Mouse (Mus musculus) right cerebral cortex, adult 18-20 months (tissue): ENCODE measurements around the gene Plin4.
A peak's percentile ranks its signal among the peaks of the same experiment; 100 is the strongest.
"Not testable (repeated sequence)": the region's sequence is repeated elsewhere in the genome, so short reads cannot be mapped to it uniquely, and the experiment has no call there.

ENCODE experiments used
- DNase-seq: peaks from one replicate; pipeline ENCODE4 v3.0.0; 2022; ENCODE audit warnings: mixed read lengths

Gene Plin4

GRCm38 (mm10) chr17:56125276-56125630 is 15.7 kb upstream of the Plin4 start:
- no peak for DNase-seq

GRCm38 (mm10) chr17:56124377-56125275 is 15.0 kb upstream of the Plin4 start:
- DNase-seq = peak; percentile 53

GRCm38 (mm10) chr17:56123681-56124340 is 14.2 kb upstream of the Plin4 start:
- no peak for DNase-seq

- DNase-seq = no peak
These were observed 13.6 kb upstream of the Plin4 start for GRCm38 (mm10) chr17:56123161-56123560.

- DNase-seq = no peak
These were observed 12.2 kb upstream of the Plin4 start, which contains the start of gene Lrg1 for GRCm38 (mm10) chr17:56121826-56122225. Gene Lrg1, minus strand, starts transcription at chr17:56122001.

GRCm38 (mm10) chr17:56119981-56120880 is 10.6 kb upstream of the Plin4 start:
- DNase-seq = no peak

- DNase-seq = no peak
These were observed 9.8 kb upstream of the Plin4 start for GRCm38 (mm10) chr17:56119431-56119830.

- DNase-seq = peak; percentile 61
These were observed 7.7 kb upstream of the Plin4 start, which contains the start of gene Plin5 for GRCm38 (mm10) chr17:56117251-56117710. Gene Plin5, minus strand, starts transcription at chr17:56117596.

GRCm38 (mm10) chr17:56116193-56116592 is 6.6 kb upstream of the Plin4 start:
- DNase-seq = no peak

GRCm38 (mm10) chr17:56112743-56113142 is 3.1 kb upstream of the Plin4 start:
- DNase-seq = no peak

- peak; percentile 58 for DNase-seq
These were observed 2.3 kb upstream of the Plin4 start for GRCm38 (mm10) chr17:56111864-56112263.

GRCm38 (mm10) chr17:56111021-56111420 is 1.4 kb upstream of the Plin4 start:
- DNase-seq = no peak

- DNase-seq = no peak
These were observed 968 bp upstream of the Plin4 start for GRCm38 (mm10) chr17:56110571-56110970.

- DNase-seq = peak; percentile 85
These were observed 1.1 kb downstream of the Plin4 start for GRCm38 (mm10) chr17:56108334-56109044.

- no peak for DNase-seq
These were observed 1.9 kb downstream of the Plin4 start for GRCm38 (mm10) chr17:56107736-56108135.

GRCm38 (mm10) chr17:56106981-56107380 is 2.6 kb downstream of the Plin4 start:
- no peak for DNase-seq

GRCm38 (mm10) chr17:56106436-56106835 is 3.2 kb downstream of the Plin4 start:
- DNase-seq = not testable (repeated sequence)

- not testable (repeated sequence) for DNase-seq
These were observed 4.8 kb downstream of the Plin4 start for GRCm38 (mm10) chr17:56104821-56105220.

- no peak for DNase-seq
These were observed 5.9 kb downstream of the Plin4 start for GRCm38 (mm10) chr17:56103465-56104285.

- DNase-seq = no peak
These were observed 6.7 kb downstream of the Plin4 start for GRCm38 (mm10) chr17:56102927-56103326.

GRCm38 (mm10) chr17:56102158-56102557 is 7.4 kb downstream of the Plin4 start:
- no peak for DNase-seq
